Mouse (Mus musculus): ENCODE data around the gene Dnah1. TPM values are rescaled to one million over a fixed set of nuclear protein-coding genes. Genes with fewer than 3 reads are reported as not detected.

Gene Dnah1
- polyA plus RNA-seq, 1 experiment from 2014 or later: 2.7 TPM

Other genes with a start within 250 kb of the Dnah1 start
- gene Smim4, start 194.9 kb downstream of the Dnah1 start, polyA plus RNA-seq (2015; fragmentation: Nextera tagmentation; extraction: Ambion mirVana): 70.8 and 75.2 TPM in 2 replicates
- 451 and 472 TPM in 2 replicates for gene Nt5dc2, start 192.8 kb downstream of the Dnah1 start, polyA plus RNA-seq (2015; fragmentation: Nextera tagmentation; extraction: Ambion mirVana)
- 45.3 and 53.6 TPM in 2 replicates for gene Stab1, start 155.3 kb downstream of the Dnah1 start, polyA plus RNA-seq (2015; fragmentation: Nextera tagmentation; extraction: Ambion mirVana)
- gene Tnnc1, start 115.6 kb downstream of the Dnah1 start, polyA plus RNA-seq (2015; fragmentation: Nextera tagmentation; extraction: Ambion mirVana): 91.8 and 115 TPM in 2 replicates
- gene Nisch, start 107.0 kb downstream of the Dnah1 start, polyA plus RNA-seq (2015; fragmentation: Nextera tagmentation; extraction: Ambion mirVana): 387 and 413 TPM in 2 replicates
- 2.1 and 2.5 TPM in 2 replicates for gene Sema3g, start 106.0 kb downstream of the Dnah1 start, polyA plus RNA-seq (2015; fragmentation: Nextera tagmentation; extraction: Ambion mirVana)
- gene Phf7, start 72.6 kb downstream of the Dnah1 start, polyA plus RNA-seq (2015; fragmentation: Nextera tagmentation; extraction: Ambion mirVana): 13.2 and 14.8 TPM in 2 replicates
- gene Bap1, start 72.4 kb downstream of the Dnah1 start, polyA plus RNA-seq (2015; fragmentation: Nextera tagmentation; extraction: Ambion mirVana): 83.0 and 83.4 TPM in 2 replicates
- gene Capn7, start 12.7 kb upstream of the Dnah1 start, polyA plus RNA-seq (2015; fragmentation: Nextera tagmentation; extraction: Ambion mirVana): 34.8 and 37.2 TPM in 2 replicates
- 25.4 and 26.4 TPM in 2 replicates for gene Sh3bp5, start 112.2 kb upstream of the Dnah1 start, polyA plus RNA-seq (2015; fragmentation: Nextera tagmentation; extraction: Ambion mirVana)
- 20.1 and 22.7 TPM in 2 replicates for gene Eaf1, start 170.5 kb upstream of the Dnah1 start, polyA plus RNA-seq (2015; fragmentation: Nextera tagmentation; extraction: Ambion mirVana)
- 51.7 and 56.0 TPM in 2 replicates for gene Mettl6, start 171.1 kb upstream of the Dnah1 start, polyA plus RNA-seq (2015; fragmentation: Nextera tagmentation; extraction: Ambion mirVana)

Measured in lung, embryonic 15.5 days (tissue).